Mouse (Mus musculus) right cerebral cortex, postnatal 4 days (tissue): ENCODE data around the gene Wdr13.

Experiments
- DNase-seq: peaks from one replicate; pipeline ENCODE4 v3.0.0-alpha.2; 2022

Gene Wdr13

GRCm38 (mm10) chrX:8132017-8132976 lies at the start of gene Wdr13:
Gene Wdr13 (minus strand): TSS chrX:8132892.
- peak; percentile 79 for DNase-seq

- no peak for DNase-seq
These were observed 47.0 kb upstream of the Wdr13 start for GRCm38 (mm10) chrX:8179646-8180045.

DNA sequence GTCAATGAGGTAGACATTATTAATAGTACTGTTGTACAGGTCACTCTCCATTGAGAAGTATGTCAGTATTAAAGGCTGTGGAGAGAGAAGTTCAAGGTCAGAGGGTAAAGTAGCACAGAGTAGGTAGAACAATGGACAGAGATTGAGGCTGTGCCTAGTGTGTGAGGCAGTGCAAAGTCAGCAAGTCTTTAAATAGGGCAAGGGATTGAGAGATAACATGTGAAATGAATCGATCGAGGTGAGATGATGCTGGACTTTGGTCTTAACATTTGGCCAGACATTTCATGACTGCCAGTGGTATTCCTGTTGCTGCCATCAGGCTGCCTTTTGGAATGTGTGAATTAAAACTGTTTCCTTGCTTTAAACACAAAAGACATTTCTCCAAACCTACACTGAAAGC lies 46.2 kb upstream of the Wdr13 start:
- no peak for DNase-seq

- DNase-seq = peak; percentile 78
These were observed 43.1 kb upstream of the Wdr13 start, which contains the start of gene Tbc1d25 for GRCm38 (mm10) chrX:8175504-8176385. Gene Tbc1d25 (minus strand): TSS chrX:8176181.

DNA sequence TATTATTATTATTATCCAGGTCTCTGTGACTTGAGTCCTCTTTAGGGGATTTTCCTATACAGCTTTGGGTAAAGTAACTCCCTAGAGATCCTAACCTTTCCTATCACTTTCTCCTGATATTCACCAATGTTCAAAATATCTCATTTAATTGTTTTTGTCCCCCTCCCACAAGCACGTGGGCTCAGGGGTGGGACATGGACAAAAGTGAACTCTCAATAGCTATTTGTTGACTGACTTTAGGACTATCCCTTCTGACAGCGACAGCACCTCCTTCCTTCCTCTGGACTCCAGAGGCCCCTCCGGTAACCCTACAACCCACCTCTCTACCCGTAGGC lies 42.4 kb upstream of the Wdr13 start:
- DNase-seq = no peak

DNA sequence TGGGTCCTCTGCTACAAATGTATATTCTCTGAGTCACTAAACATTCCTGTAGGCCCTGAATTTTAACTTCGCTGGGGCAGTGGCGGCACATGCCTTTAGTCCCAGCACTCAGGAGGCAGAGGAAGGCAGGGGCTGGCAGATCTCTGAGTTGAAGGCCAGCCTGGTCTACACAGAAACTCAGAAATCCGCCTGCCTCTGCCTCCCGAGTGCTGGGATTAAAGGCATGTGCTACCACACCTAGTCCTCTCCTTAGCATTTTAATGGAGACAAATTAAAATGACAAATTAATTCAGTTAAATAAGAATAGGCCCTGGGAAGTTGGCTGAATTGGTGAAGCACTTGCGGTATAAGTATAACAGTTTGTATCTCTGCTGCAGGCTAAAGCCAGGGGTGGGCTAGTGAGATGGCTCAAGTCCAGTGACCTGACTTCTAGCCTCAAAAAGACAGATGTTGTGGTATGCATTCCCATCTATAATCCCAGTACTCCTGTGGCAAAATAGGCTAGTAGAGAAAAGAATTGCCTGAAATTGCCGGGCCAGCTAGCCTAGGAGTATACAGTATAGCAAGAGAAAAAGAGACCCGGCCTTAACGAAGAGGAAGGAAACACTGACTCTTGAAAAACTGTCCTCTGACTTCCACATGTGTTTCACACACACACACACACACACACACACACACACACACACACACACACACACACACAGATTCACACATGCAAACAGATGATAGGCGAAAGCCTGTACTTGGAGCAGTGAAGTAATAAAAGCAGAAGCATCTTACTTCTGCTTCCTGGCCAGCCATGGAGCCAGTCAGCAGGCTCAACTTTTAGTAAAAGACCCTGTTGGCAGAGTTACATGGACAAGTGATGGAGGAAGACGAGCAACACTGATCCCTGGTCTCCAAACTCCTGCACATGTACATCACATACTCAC lies 35.3 kb upstream of the Wdr13 start:
- DNase-seq = no peak

- DNase-seq = no peak
These were observed 31.8 kb upstream of the Wdr13 start for GRCm38 (mm10) chrX:8164471-8164870.

GRCm38 (mm10) chrX:8163076-8163475 lies 30.4 kb upstream of the Wdr13 start:
- DNase-seq = no peak

DNA sequence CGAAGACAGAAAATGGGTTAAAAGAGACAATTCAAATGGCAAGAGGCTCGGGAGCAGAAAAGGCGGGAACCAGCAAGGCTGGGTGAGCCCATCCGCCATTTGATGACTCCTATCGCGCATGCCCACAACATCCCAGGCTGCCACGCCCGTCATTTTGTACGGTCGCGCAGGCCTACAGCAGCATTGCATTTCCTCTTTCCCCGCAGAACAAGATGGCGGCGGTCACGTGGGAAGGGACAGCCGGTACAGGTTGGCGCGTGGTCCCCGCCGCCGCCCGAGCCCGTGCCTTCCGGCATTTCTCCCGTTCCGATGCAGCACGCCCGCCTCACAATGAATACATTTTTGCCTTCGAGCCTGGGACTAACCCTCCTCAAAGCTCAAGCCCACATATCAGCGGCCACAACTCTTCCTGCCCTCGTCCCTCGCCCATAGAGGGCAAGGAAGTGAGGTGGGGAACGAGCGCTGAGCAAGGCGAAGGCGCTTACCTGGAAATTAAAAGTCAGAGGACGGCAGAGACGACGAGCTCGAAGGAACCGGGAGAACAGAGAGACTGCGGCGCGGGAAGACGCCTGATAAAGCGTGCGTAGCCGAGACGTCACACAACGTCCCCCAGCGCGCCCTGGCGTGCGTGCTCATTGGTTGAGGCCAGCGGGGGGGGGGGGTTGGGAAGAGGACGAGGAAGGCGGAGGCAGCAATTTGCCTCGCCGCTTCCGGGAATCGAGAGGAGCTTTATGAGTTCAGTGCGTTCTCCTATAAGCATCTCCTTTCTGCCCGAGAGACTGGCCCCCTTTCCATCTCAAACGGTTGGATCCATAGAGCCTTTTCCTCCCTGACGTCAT lies 12.7 kb upstream of the Wdr13 start, which contains the start of gene Rbm3:
Gene Rbm3, minus strand, starts transcription at position 728 of the 839 bp plus-strand sequence.
- DNase-seq = peak; percentile 78

DNA sequence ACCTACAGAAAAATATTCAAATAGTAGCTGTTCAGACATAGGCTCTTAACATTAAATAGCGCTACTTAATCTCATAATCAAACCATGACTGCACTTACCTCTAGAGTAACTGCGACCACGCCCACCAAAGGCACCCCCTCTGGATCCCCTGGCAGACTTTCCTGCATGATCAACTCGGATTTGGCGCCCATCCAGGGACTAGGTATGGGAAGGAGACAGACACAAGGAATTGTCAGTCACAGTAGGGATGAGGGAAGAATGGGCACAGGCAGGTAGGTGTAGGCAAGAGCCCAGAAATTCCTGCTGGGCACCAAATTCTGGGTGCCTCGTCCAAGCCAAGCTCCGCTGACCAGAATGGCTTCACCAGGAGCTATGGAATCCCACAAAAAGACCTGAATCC lies 11.1 kb upstream of the Wdr13 start:
- DNase-seq = peak; percentile 27

DNA sequence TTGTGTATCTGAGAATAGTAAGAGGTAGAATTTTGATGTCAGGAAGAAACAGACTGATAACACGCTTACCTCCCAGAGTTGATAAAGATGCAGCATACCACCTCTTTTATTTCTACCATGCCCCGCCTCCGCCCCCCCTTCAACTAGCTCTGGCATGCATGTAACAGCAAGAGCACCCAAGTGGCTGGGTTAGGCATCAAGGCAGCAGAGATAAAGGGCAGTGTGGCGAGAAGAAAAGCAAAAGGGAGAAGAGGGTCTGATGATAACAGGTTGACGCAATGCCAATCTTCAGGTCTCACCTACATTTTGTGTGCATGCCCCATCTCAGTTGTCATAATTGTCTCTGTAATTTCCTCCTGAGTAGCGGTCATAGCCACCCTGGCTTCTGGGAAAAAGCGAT lies 10.3 kb upstream of the Wdr13 start:
- DNase-seq = no peak

GRCm38 (mm10) chrX:8141058-8141457 lies 8.4 kb upstream of the Wdr13 start:
- no peak for DNase-seq

- no peak for DNase-seq
These were observed 7.8 kb upstream of the Wdr13 start for GRCm38 (mm10) chrX:8140446-8140845.

DNA sequence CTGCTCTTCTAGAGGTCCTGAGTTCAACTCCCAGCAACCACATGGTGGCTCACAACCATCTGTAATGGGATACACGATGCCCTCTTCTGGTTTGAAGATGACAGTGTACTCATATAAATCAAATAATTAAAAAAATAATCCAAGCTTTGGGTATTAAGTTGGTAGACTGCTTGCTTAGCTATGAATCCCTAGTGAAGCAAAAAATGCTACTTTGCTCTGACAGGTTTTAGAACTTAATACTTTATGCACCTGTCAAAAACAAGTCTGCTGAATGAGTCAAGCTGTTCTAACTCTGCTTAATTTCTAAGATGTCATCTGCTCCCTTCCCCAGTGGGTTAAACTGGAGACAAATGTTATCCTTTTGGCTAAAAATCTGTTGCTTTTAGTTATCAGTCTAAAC lies 6.8 kb upstream of the Wdr13 start:
- DNase-seq = no peak

DNA sequence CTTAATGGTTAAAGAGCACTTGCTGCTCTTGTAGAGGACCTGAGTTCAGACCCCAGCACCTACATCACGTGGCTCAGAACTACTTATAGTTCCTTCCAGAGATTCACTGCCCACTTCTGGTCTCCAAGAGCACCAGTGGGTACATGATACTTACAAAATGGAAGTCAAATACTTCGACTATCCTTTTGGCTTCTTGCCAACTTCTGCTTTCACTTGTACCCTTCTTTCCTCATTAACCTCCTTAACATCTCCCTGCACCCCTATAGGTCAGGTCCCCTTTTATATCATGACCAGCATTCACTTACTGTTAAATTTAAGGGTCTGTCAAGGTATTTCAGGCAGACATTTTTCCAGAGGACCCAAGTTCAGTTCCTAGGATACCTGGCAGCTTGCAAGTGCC lies 3.2 kb upstream of the Wdr13 start:
- no peak for DNase-seq

- DNase-seq = no peak
These were observed 1.3 kb downstream of the Wdr13 start for GRCm38 (mm10) chrX:8131393-8131792.

GRCm38 (mm10) chrX:8125235-8125634 lies 7.5 kb downstream of the Wdr13 start:
- no peak for DNase-seq

- no peak for DNase-seq
These were observed 8.7 kb downstream of the Wdr13 start for GRCm38 (mm10) chrX:8123821-8124470.

- no peak for DNase-seq
These were observed 15.4 kb downstream of the Wdr13 start for GRCm38 (mm10) chrX:8117264-8117663.

GRCm38 (mm10) chrX:8115275-8115674 lies 17.4 kb downstream of the Wdr13 start:
- DNase-seq = no peak

- no peak for DNase-seq
These were observed 27.7 kb downstream of the Wdr13 start for GRCm38 (mm10) chrX:8105019-8105418.
